ENCODE assay signal across 8 mouse cellular contexts in the genomic region with DNA sequence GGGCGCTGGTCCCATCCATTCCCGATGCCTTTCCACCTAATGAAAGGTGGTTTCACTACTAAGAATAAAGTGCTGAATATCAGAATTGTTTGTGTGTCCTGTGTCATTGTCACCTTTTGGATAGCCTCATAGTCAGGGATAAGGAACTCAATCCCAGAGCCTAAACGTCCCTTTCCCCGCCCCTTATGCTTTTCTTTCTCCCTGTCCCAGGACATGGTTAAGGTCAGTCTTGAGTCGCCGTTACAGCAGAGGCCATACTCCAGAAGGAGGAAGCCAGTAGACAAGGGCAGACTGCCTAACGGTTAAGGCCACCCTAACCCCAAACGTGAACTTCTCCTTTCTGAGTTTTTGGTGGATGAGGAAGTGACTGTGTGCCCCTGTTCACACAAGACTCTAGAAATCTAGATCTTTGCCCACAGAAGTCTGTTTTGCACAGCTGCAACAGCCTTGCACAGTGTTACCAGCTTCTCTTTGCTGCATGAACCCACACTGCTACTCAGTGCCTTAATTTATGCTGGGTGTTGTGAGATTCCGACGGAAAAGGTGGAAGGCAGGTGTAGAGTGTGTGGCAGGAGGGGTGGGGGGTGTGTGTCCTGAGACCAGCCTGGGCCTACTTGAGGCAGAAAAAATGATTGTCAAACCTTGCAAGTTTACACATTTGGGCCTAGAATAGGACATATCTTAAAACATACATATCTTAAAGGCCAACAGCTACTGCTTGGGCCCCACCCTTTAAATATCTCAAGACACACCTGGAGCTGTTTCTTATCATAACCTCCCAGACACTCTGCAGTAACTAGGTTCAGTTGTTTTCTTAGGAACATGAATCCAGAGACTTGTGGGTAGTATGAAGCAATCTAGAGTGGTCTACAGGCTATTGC. TPM values are rescaled to one million over a fixed set of nuclear protein-coding genes. Genes with fewer than 3 reads are reported as not detected.
DNase-seq lines count a peak whose midpoint lies in the region; ATAC-seq lines count a peak whose summit lies in the region.

No protein-coding gene starts in this region.

- 70% methylated on average over 10 of the region's 10 CpGs for WGBS in forebrain, embryonic 12.5 days
- 50% methylated on average over 10 of the region's 10 CpGs for WGBS in intestine, embryonic 16.5 days
- WGBS in lung, embryonic 15.5 days = 40% methylated on average over 10 of the region's 10 CpGs
- 61% methylated on average over 10 of the region's 10 CpGs for WGBS in neural tube, embryonic 15.5 days

- peaks cover 11% of the 10 kb centered on the region for H3K36me3 ChIP-seq in forebrain, embryonic 12.5 days (replicated peaks)
- H3K36me3 ChIP-seq in intestine, embryonic 16.5 days (ENCODE audit: control insufficient read depth, insufficient read depth, low read length) = no peaks in the 10 kb centered on the region
- peaks cover 13% of the 10 kb centered on the region for H3K36me3 ChIP-seq in lung, embryonic 15.5 days
- H3K36me3 ChIP-seq in neural tube, embryonic 15.5 days = peaks cover 7% of the 10 kb centered on the region

- H3K27me3 ChIP-seq in forebrain, embryonic 12.5 days = no peaks in the 10 kb centered on the region
- H3K27me3 ChIP-seq in intestine, embryonic 16.5 days (replicated peaks; ENCODE audit: control insufficient read depth, insufficient read depth, low read length) = no peaks in the 10 kb centered on the region
- H3K27me3 ChIP-seq in lung, embryonic 15.5 days = no peaks in the 10 kb centered on the region
- H3K27me3 ChIP-seq in neural tube, embryonic 15.5 days (replicated peaks) = no peaks in the 10 kb centered on the region

- intact Hi-C loops in heart, postnatal 25 days (cut with DNase I) = no loop called here

- no peak for ATAC-seq in forebrain, embryonic 12.5 days (ENCODE audit: low FRiP score)
- ATAC-seq in intestine, embryonic 16.5 days = peak; percentile 19
- no peak for ATAC-seq in lung, embryonic 15.5 days (ENCODE audit: borderline replicate concordance, extremely low read depth, low FRiP score, low TSS enrichment)
- no peak for ATAC-seq in neural tube, embryonic 15.5 days (ENCODE audit: low FRiP score)

- H3K4me3 ChIP-seq in forebrain, embryonic 12.5 days (replicated peaks) = peak overlapping the region; percentile 80
- peak overlapping the region; percentile 82 for H3K4me3 ChIP-seq in intestine, embryonic 16.5 days (ENCODE audit: low read length)
- H3K4me3 ChIP-seq in lung, embryonic 15.5 days = peak overlapping the region; percentile 57
- H3K4me3 ChIP-seq in neural tube, embryonic 15.5 days (replicated peaks) = peak overlapping the region; percentile 74

- H3K27ac ChIP-seq in forebrain, embryonic 12.5 days = peak overlapping the region; percentile 86; the same call in 1 of the 2 replicates
- peak overlapping the region; percentile 98 for H3K27ac ChIP-seq in intestine, embryonic 16.5 days (ENCODE audit: low read length)
- 0 out of 2 replicates have a peak overlapping the region, but pooled peaks have one; percentile 30 for H3K27ac ChIP-seq in lung, embryonic 15.5 days
- H3K27ac ChIP-seq in neural tube, embryonic 15.5 days (replicated peaks) = no peak overlapping the region

- peak; percentile 39 to 67 for DNase-seq in heart, adult 18-20 months
- DNase-seq in heart, postnatal 25 days (ENCODE audit: low spot score) = no peak
- no peak for DNase-seq in cerebellum, postnatal 25 days
- no peak for DNase-seq in left cerebral cortex, adult 11 months (ENCODE audit: low spot score)

- H3K9ac ChIP-seq in forebrain, embryonic 12.5 days = peak overlapping the region; percentile 93
- peak overlapping the region; percentile 95 for H3K9ac ChIP-seq in intestine, embryonic 16.5 days (ENCODE audit: low read depth, low read length)
- H3K9ac ChIP-seq in lung, embryonic 15.5 days = peak overlapping the region; percentile 72
- peak overlapping the region; percentile 84 for H3K9ac ChIP-seq in neural tube, embryonic 15.5 days (replicated peaks)

- peaks cover 20% of the 10 kb centered on the region for H3K4me1 ChIP-seq in forebrain, embryonic 12.5 days
- H3K4me1 ChIP-seq in intestine, embryonic 16.5 days (ENCODE audit: control insufficient read depth, insufficient read depth, low read length) = peaks cover 30% of the 10 kb centered on the region
- peaks cover 37% of the 10 kb centered on the region for H3K4me1 ChIP-seq in lung, embryonic 15.5 days
- H3K4me1 ChIP-seq in neural tube, embryonic 15.5 days = peaks cover 29% of the 10 kb centered on the region

- H3K9me3 ChIP-seq in forebrain, embryonic 12.5 days = no peaks in the 10 kb centered on the region
- no peaks in the 10 kb centered on the region for H3K9me3 ChIP-seq in intestine, embryonic 16.5 days (ENCODE audit: control insufficient read depth, low read length)
- H3K9me3 ChIP-seq in lung, embryonic 15.5 days = no peaks in the 10 kb centered on the region
- H3K9me3 ChIP-seq in neural tube, embryonic 15.5 days (replicated peaks) = no peaks in the 10 kb centered on the region

- peak overlapping the region; percentile 83 for H3K4me2 ChIP-seq in forebrain, embryonic 12.5 days
- peak overlapping the region; percentile 74 for H3K4me2 ChIP-seq in intestine, embryonic 16.5 days (ENCODE audit: low read depth, low read length)
- H3K4me2 ChIP-seq in lung, embryonic 15.5 days = peak overlapping the region; percentile 79
- peak overlapping the region; percentile 71 for H3K4me2 ChIP-seq in neural tube, embryonic 15.5 days

RNA-seq across cellular contexts. Expression of a gene that starts 1.8 kb away (rescaled TPM):
- 100 to 1,000 TPM in 1 of 2 experiments, 10 to 100 TPM in 1; 86.8 to 111 TPM for total RNA-seq in heart, adult 18-20 months (2021)
- 100 to 1,000 TPM; 108 to 130 TPM for total RNA-seq in heart, postnatal 25 days (2021)
- 574 and 659 TPM in 2 replicates for polyA plus RNA-seq in forebrain, embryonic 12.5 days (2016; fragmentation: Nextera tagmentation; extraction: Ambion mirVana)
- 1,298 and 1,315 TPM in 2 replicates for polyA plus RNA-seq in intestine, embryonic 16.5 days (2015; fragmentation: Nextera tagmentation; extraction: Ambion mirVana)
- polyA plus RNA-seq in lung, embryonic 15.5 days (2015; fragmentation: Nextera tagmentation; extraction: Ambion mirVana) = 654 and 708 TPM in 2 replicates
- polyA plus RNA-seq in neural tube, embryonic 15.5 days (2015; fragmentation: Nextera tagmentation; extraction: Ambion mirVana) = 460 and 559 TPM in 2 replicates

RNA-seq across cellular contexts. Expression of a gene that starts 7.2 kb away (rescaled TPM):
- 10 to 100 TPM; 74.3 to 79.6 TPM for total RNA-seq in heart, adult 18-20 months (2021)
- 10 to 100 TPM; 71.1 to 71.4 TPM for total RNA-seq in heart, postnatal 25 days (2021)
- 137 and 144 TPM in 2 replicates for polyA plus RNA-seq in forebrain, embryonic 12.5 days (2016; fragmentation: Nextera tagmentation; extraction: Ambion mirVana)
- 84.4 and 92.1 TPM in 2 replicates for polyA plus RNA-seq in intestine, embryonic 16.5 days (2015; fragmentation: Nextera tagmentation; extraction: Ambion mirVana)
- 99.6 and 107 TPM in 2 replicates for polyA plus RNA-seq in lung, embryonic 15.5 days (2015; fragmentation: Nextera tagmentation; extraction: Ambion mirVana)
- 110 and 111 TPM in 2 replicates for polyA plus RNA-seq in neural tube, embryonic 15.5 days (2015; fragmentation: Nextera tagmentation; extraction: Ambion mirVana)

RNA-seq across cellular contexts. Expression of a gene that starts 34.5 kb away (rescaled TPM):
- 10 to 100 TPM; 67.6 to 76.8 TPM for total RNA-seq in heart, adult 18-20 months (2021)
- 10 to 100 TPM; 39.2 to 47.2 TPM for total RNA-seq in heart, postnatal 25 days (2021)
- 30.5 and 30.7 TPM in 2 replicates for polyA plus RNA-seq in forebrain, embryonic 12.5 days (2016; fragmentation: Nextera tagmentation; extraction: Ambion mirVana)
- polyA plus RNA-seq in intestine, embryonic 16.5 days (2015; fragmentation: Nextera tagmentation; extraction: Ambion mirVana) = 40.9 and 45.1 TPM in 2 replicates
- polyA plus RNA-seq in lung, embryonic 15.5 days (2015; fragmentation: Nextera tagmentation; extraction: Ambion mirVana) = 29.6 and 35.5 TPM in 2 replicates
- 49.2 and 52.0 TPM in 2 replicates for polyA plus RNA-seq in neural tube, embryonic 15.5 days (2015; fragmentation: Nextera tagmentation; extraction: Ambion mirVana)

RNA-seq across cellular contexts. Expression of a gene that starts 34.6 kb away (rescaled TPM):
- 100 to 1,000 TPM; 229 to 232 TPM for total RNA-seq in heart, adult 18-20 months (2021)
- 100 to 1,000 TPM; 225 to 248 TPM for total RNA-seq in heart, postnatal 25 days (2021)
- 331 and 341 TPM in 2 replicates for polyA plus RNA-seq in forebrain, embryonic 12.5 days (2016; fragmentation: Nextera tagmentation; extraction: Ambion mirVana)
- polyA plus RNA-seq in intestine, embryonic 16.5 days (2015; fragmentation: Nextera tagmentation; extraction: Ambion mirVana) = 425 and 427 TPM in 2 replicates
- polyA plus RNA-seq in lung, embryonic 15.5 days (2015; fragmentation: Nextera tagmentation; extraction: Ambion mirVana) = 484 and 512 TPM in 2 replicates
- polyA plus RNA-seq in neural tube, embryonic 15.5 days (2015; fragmentation: Nextera tagmentation; extraction: Ambion mirVana) = 261 and 304 TPM in 2 replicates

RNA-seq across cellular contexts. Expression of a gene that starts 43.8 kb away (rescaled TPM):
- total RNA-seq in heart, adult 18-20 months (2021) = 1 to 10 TPM; 5.0 to 5.8 TPM
- 1 to 10 TPM; 4.9 to 6.6 TPM for total RNA-seq in heart, postnatal 25 days (2021)
- polyA plus RNA-seq in forebrain, embryonic 12.5 days (2016; fragmentation: Nextera tagmentation; extraction: Ambion mirVana) = 17.7 and 22.4 TPM in 2 replicates
- polyA plus RNA-seq in intestine, embryonic 16.5 days (2015; fragmentation: Nextera tagmentation; extraction: Ambion mirVana) = 15.5 TPM in 2 replicates
- polyA plus RNA-seq in lung, embryonic 15.5 days (2015; fragmentation: Nextera tagmentation; extraction: Ambion mirVana) = 19.7 and 20.5 TPM in 2 replicates
- polyA plus RNA-seq in neural tube, embryonic 15.5 days (2015; fragmentation: Nextera tagmentation; extraction: Ambion mirVana) = 24.2 and 30.5 TPM in 2 replicates

Comparison
In these comparisons a context has a peak if more than half of its experiments do, and no peak if none do; other contexts are left out.
1. DNase-seq: peak in heart, adult 18-20 months (2 of 2); none in heart, postnatal 25 days (single experiment), cerebellum, postnatal 25 days (0 of 2) and left cerebral cortex, adult 11 months (single experiment).
2. Peak in every context shown above with its lines, with median percentiles within 50 percentile points of each other: H3K4me2 ChIP-seq, H3K4me3 ChIP-seq and H3K9ac ChIP-seq.